Mouse (Mus musculus) embryonic facial prominence, embryonic 12.5 days (tissue): ENCODE results near the gene Tle3. TPM values are rescaled to one million over a fixed set of nuclear protein-coding genes. Genes with fewer than 3 reads are reported as not detected.

Source experiments
- ATAC-seq: fragments of 200-750 bp; cut with Nextera tagmentation; 2 replicates; pipeline ENCODE4 v1.8.0; 2017; ENCODE audit not compliant: insufficient number of reproducible peaks, insufficient read depth, low FRiP score, low TSS enrichment
- H3K27ac ChIP-seq: fragments of 300-500 bp; sonication (generic); 2 replicates; pipeline ENCODE4 v1.5.1; 2016; ENCODE audit warnings: mild to moderate bottlenecking
- H3K27me3 ChIP-seq: fragments of 300-500 bp; sonication (generic); 2 replicates; pipeline ENCODE4 v1.6.1; 2016; ENCODE audit warnings: mild to moderate bottlenecking, moderate library complexity
- H3K36me3 ChIP-seq: fragments of 300-500 bp; sonication (generic); 2 replicates; pipeline ENCODE4 v1.6.1; 2016; ENCODE audit warnings: mild to moderate bottlenecking
- H3K4me1 ChIP-seq: fragments of 300-500 bp; sonication (generic); 2 replicates; pipeline ENCODE4 v1.6.1; 2016
- H3K4me2 ChIP-seq: fragments of 300-500 bp; sonication (generic); replicated peaks from 2 replicates; pipeline ENCODE4 v1.6.1; 2016; ENCODE audit warnings: mild to moderate bottlenecking, moderate library complexity
- H3K4me3 ChIP-seq: fragments of 300-500 bp; sonication (generic); 2 replicates; pipeline ENCODE4 v1.5.1; 2016; ENCODE audit warnings: mild to moderate bottlenecking
- H3K9ac ChIP-seq: fragments of 300-500 bp; sonication (generic); 2 replicates; pipeline ENCODE4 v1.6.1; 2016; ENCODE audit warnings: mild to moderate bottlenecking, moderate library complexity
- H3K9me3 ChIP-seq: fragments of 300-500 bp; sonication (generic); 2 replicates; pipeline ENCODE4 v1.6.1; 2016; ENCODE audit warnings: mild to moderate bottlenecking, moderate library complexity
- WGBS: fragments of 180-500 bp; shearing (Covaris S2); methylation state at CpG from one replicate; pipeline ENCODE4 v1.1.7; 2016; 5-methylcytosine and 5-hydroxymethylcytosine counted together
- polyA plus RNA-seq: library from polyadenylated mRNA; unstranded; fragments of >200 nt; fragmentation: Nextera tagmentation; extraction: Ambion mirVana; gene quantifications from 2 replicates; pipeline ENCODE4 v1.2.1, GENCODE M21; 2016

Tle3 gene
- polyA plus RNA-seq, 1 experiment from 2014 or later: 51.8 TPM

DNA sequence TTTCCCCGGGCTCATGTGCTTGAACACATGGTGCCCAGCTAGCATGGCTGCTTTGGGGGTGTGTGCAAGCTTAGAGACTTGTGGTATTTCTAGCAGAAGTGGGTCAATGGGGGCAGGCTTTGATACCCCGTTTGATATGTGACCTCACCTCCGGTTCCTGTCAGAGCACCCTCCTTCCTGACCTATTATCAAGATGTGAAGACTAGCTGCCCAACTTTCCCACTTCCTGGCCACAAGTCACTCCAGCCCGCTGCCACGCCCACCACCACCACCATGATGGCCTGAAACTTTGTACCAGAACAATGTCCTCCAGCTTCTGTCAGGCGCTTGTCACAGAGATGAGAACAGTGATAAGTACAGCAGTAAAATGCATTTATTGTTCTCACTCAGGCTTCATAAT, 54.9 kb downstream of the Tle3 start:
- H3K4me3 ChIP-seq: no peak overlapping the region
- WGBS: 82% methylated on average over 6 of the region's 6 CpGs
- H3K27ac ChIP-seq: no peak overlapping the region
- no peaks in the 10 kb centered on the region for H3K27me3 ChIP-seq
- no peak overlapping the region for H3K9ac ChIP-seq
- no peaks in the 10 kb centered on the region for H3K36me3 ChIP-seq
- H3K4me1 ChIP-seq: no peaks in the 10 kb centered on the region
- no peak for ATAC-seq
- H3K9me3 ChIP-seq: no peaks in the 10 kb centered on the region
- H3K4me2 ChIP-seq: no peak overlapping the region

DNA sequence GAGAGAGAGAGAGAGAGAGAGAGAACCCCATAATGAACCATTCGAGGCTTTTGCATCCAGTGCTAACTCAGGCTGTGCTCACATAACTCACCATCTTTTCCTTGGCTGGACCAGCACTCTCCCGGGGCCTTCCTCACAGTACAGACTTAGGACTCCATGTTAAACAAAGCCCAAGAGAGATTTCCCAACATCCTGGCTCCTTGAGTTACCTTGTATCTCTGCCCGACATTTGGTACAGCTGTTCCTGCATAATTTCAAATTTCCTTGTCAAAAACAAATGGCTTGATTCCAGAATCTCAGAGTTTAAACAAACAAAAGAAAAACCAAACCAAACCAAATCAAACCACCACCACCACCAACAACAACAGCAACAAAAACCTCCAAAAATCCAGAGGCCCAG, 55.7 kb downstream of the Tle3 start:
- no peak overlapping the region for H3K9ac ChIP-seq
- H3K27ac ChIP-seq: no peak overlapping the region
- ATAC-seq: no peak
- H3K9me3 ChIP-seq: no peaks in the 10 kb centered on the region
- H3K27me3 ChIP-seq: no peaks in the 10 kb centered on the region
- no peak overlapping the region for H3K4me3 ChIP-seq
- no peaks in the 10 kb centered on the region for H3K4me1 ChIP-seq
- no peak overlapping the region for H3K4me2 ChIP-seq
- WGBS: 75% methylated on average over 3 of the region's 3 CpGs
- no peaks in the 10 kb centered on the region for H3K36me3 ChIP-seq

DNA sequence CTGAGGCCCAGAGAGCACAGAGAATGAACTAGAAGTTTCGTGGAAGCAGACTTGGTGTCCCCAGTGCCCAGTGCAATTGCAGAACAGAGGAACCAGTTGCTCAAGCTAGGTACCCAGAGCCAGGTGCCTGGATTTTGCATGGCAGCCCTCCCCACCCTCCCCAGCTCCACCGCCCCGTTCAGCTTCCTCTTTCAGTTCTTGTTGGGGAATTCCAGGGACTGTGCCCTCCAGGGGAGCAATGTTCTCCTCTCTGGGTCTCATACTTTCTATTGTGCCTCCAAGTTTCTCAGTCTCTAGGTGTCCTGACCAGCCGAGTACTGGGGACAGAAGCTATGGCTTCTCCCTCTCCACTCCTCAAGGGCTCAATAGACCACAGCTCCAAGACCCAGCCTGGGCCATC, 59.7 kb downstream of the Tle3 start:
- 91% methylated on average over 4 of the region's 4 CpGs for WGBS
- no peaks in the 10 kb centered on the region for H3K36me3 ChIP-seq
- H3K4me2 ChIP-seq: no peak overlapping the region
- H3K4me1 ChIP-seq: peaks cover 12% of the 10 kb centered on the region
- H3K27me3 ChIP-seq: no peaks in the 10 kb centered on the region
- no peak for ATAC-seq
- no peak overlapping the region for H3K27ac ChIP-seq
- H3K4me3 ChIP-seq: no peak overlapping the region
- H3K9me3 ChIP-seq: no peaks in the 10 kb centered on the region; the same call in 1 of the 2 replicates
- H3K9ac ChIP-seq: no peak overlapping the region

DNA sequence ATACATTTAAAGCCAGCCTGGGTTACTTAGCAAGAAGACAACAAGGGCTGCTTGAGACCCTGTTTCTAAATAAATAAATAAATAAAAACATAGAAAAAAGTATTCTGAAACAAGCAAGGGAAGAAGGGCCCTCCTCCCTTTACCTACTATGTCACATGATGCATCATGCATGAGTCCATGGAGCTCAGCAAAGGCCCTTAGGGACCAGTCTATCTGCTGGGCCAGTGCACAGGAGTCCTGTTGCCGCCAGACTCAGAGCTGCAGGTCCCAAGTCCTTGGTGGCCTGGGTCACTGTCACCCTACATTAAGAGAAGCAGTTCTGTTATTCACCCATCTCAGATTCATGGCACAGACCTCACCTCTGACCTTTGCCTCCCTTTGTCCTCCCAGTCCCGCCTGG, 61.0 kb downstream of the Tle3 start:
- WGBS: 69% methylated on average over 2 of the region's 2 CpGs
- Histone ChIP-seq H3K27ac (no peak overlapping the region), H3K4me3 (no peak overlapping the region), H3K4me2 (no peak overlapping the region), H3K4me1 (peaks cover 12% of the 10 kb centered on the region), H3K9ac (no peak overlapping the region), H3K36me3 (no peaks in the 10 kb centered on the region), H3K27me3 (no peaks in the 10 kb centered on the region), H3K9me3 (no peaks in the 10 kb centered on the region; the same call in 1 of the 2 replicates)
- no peak for ATAC-seq

DNA sequence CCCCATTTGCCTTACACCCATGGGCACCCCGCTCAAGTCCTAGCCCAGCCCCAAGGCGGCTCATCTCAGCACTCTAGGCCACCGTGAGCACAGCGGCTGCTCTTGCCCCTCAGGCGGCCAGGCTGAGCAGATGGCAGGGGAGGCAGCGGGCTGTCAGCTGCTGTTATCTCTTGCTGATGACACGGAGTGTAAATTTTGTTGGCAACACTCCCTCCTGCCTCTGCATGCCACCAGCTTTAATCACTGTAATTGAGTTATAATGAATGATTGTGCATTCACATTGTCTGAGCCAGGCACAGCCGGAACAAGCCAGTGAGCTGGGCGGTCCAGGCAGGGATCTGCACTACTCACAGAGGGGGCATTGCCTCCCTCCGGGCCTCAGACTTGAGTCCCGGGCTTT, 61.9 kb downstream of the Tle3 start:
- WGBS: 39% methylated on average over 11 of the region's 11 CpGs
- no peaks in the 10 kb centered on the region; the same call in 1 of the 2 replicates for H3K9me3 ChIP-seq
- no peak overlapping the region for H3K27ac ChIP-seq
- H3K9ac ChIP-seq: no peak overlapping the region
- no peaks in the 10 kb centered on the region for H3K27me3 ChIP-seq
- H3K36me3 ChIP-seq: no peaks in the 10 kb centered on the region
- H3K4me2 ChIP-seq: no peak overlapping the region
- ATAC-seq: no peak
- peaks cover 12% of the 10 kb centered on the region for H3K4me1 ChIP-seq
- no peak overlapping the region for H3K4me3 ChIP-seq

DNA sequence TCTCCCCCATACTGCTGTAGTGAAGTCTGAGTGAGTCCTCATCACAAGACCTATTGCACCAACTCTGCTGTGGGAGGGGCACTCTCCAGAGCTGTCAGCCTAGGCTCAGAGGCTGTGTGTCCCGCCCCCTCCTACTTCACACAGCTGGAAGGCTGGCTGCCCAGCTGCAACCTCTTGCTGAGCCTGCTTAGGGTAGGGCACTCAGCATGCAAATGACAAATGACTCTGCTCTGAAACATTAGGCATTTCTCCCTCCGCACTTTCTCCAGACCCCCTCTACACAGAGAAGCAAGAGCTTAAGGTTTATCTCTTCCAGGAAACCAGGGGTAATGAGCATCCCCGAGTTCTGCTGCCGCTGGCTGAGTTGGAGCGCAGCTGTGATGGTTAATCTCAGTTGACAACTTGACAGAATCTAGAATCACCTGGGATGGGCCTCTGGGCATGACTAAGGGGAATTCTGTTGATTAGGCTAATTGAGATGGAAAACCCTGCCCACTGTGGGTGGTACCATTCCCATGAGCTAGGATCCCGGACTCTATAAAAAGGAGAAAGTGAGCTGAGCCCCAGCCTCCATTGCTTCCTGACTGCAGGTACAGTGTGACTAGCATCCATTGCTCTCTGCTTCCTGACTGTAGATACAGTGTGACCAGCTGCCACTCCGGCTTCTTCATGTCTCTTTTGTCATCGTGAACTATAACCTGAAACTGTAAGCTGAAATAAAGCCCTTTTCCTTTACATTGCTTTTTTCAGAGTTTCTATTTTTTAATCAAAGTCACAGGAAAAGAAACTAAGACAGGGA, 63.2 kb downstream of the Tle3 start:
- Histone ChIP-seq H3K27me3 (no peaks in the 10 kb centered on the region), H3K9me3 (no peaks in the 10 kb centered on the region; the same call in 1 of the 2 replicates), H3K4me3 (no peak overlapping the region), H3K9ac (no peak overlapping the region), H3K27ac (peak overlapping the region; percentile 46; the same call in 1 of the 2 replicates), H3K36me3 (no peaks in the 10 kb centered on the region), H3K4me2 (no peak overlapping the region), H3K4me1 (peaks cover 12% of the 10 kb centered on the region)
- 31% methylated on average over 8 of the region's 8 CpGs for WGBS
- ATAC-seq: 0 out of 2 replicates have a peak, but pooled peaks have one; percentile 22

DNA sequence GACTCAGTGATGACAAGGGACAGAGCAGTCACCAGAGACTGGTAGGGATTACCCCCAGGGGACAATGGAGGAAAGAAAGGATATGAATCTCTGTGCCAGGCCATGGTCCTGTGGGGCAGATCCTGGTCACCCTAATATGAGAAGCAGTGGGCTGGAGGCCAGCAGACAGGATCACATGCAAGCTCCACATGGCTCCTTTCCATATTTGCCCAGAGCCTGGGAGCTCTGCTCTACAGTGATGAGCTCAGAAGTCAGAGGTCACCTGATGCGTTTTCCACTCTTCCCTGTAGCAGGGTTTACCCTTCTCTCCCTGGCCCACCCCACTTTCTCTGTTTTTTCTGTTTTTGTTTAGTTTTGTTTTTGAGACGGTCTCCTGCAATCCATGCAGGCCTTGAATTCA, 63.9 kb downstream of the Tle3 start:
- 58% methylated on average over 2 of the region's 2 CpGs for WGBS
- no peaks in the 10 kb centered on the region for H3K27me3 ChIP-seq
- no peak for ATAC-seq

DNA sequence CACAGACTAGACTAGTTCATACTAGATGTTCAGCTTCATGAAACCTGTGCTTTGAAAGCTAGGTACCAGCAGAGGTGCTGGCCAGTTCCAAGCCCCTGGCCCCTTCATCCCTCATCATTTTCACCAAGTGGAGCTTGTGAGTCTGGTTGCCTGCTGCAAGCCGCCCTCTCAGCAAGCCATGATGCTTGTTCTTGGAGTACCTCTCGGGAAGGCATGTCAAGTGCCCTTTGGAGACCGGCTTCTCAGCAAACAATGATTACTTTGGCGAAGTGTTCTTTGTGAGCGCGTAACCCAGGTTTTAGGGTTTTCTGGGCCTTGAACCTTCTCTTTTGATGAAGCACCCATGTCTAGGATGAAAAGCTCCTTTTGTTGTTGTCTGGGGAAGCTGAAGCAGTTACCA, 64.6 kb downstream of the Tle3 start:
- Histone ChIP-seq H3K27me3 (no peaks in the 10 kb centered on the region), H3K4me1 (peaks cover 17% of the 10 kb centered on the region), H3K36me3 (no peaks in the 10 kb centered on the region), H3K9ac (no peak overlapping the region), H3K9me3 (no peaks in the 10 kb centered on the region; the same call in 1 of the 2 replicates), H3K4me2 (no peak overlapping the region), H3K4me3 (no peak overlapping the region), H3K27ac (no peak overlapping the region)
- 90% methylated on average over 6 of the region's 6 CpGs for WGBS
- ATAC-seq: no peak

More for the DNA sequence above, 63.9 kb downstream of the Tle3 start:
- Histone ChIP-seq H3K4me2 (no peak overlapping the region), H3K9me3 (no peaks in the 10 kb centered on the region; the same call in 1 of the 2 replicates), H3K9ac (no peak overlapping the region), H3K27ac (no peak overlapping the region), H3K36me3 (no peaks in the 10 kb centered on the region), H3K4me1 (peaks cover 12% of the 10 kb centered on the region), H3K4me3 (no peak overlapping the region)

DNA sequence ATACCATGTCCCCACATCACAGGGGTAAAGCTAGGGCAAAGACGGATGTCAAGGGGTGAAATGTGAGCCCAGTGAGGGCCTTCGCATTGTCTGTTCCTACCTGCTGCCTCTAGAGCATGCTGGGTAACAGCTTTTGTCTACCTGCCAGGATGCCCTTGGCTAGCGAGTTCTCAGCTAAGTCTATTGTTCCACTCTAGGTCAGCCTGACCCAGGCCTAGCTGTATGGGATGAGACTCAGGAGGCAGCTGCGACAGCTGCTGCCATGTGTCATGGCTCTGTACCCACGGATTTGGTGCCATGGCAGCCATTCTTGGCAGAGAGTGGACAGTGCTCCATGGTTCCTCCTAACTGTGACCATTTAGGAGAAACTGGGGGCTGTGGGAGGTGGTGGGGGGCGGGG, 66.9 kb downstream of the Tle3 start:
- H3K4me3 ChIP-seq: no peak overlapping the region
- H3K4me1 ChIP-seq: peaks cover 28% of the 10 kb centered on the region
- H3K36me3 ChIP-seq: no peaks in the 10 kb centered on the region
- WGBS: 61% methylated on average over 6 of the region's 6 CpGs
- ATAC-seq: 0 out of 2 replicates have a peak, but pooled peaks have one; percentile 15
- no peak overlapping the region for H3K4me2 ChIP-seq
- H3K9ac ChIP-seq: no peak overlapping the region
- no peaks in the 10 kb centered on the region for H3K27me3 ChIP-seq
- no peaks in the 10 kb centered on the region; the same call in 1 of the 2 replicates for H3K9me3 ChIP-seq
- no peak overlapping the region for H3K27ac ChIP-seq

DNA sequence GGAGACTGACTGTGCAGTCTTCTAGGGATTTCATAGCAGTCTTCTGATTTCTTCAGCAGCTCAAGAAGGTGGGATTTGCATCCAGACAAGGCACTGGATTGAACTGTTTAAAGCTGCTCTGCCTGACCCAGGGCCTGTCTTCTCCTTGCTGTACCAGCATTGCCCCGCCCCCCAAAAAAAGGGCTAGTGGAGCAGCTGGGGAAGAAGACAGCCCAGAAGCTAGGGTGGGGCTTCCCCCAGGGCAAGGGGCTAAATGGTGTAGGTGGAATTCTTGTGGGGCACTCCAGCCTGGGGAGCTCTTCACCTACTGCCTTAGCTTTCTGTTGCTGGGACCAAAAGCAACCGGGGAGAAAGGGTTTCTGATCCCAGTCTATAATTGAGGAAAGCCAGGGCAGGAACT, 67.8 kb downstream of the Tle3 start:
- Histone ChIP-seq H3K4me1 (peaks cover 26% of the 10 kb centered on the region), H3K27ac (no peak overlapping the region), H3K27me3 (no peaks in the 10 kb centered on the region), H3K36me3 (no peaks in the 10 kb centered on the region), H3K9ac (no peak overlapping the region), H3K4me3 (no peak overlapping the region), H3K4me2 (no peak overlapping the region), H3K9me3 (no peaks in the 10 kb centered on the region; the same call in 1 of the 2 replicates)
- WGBS: 65% methylated on average over 2 of the region's 2 CpGs
- ATAC-seq: no peak

DNA sequence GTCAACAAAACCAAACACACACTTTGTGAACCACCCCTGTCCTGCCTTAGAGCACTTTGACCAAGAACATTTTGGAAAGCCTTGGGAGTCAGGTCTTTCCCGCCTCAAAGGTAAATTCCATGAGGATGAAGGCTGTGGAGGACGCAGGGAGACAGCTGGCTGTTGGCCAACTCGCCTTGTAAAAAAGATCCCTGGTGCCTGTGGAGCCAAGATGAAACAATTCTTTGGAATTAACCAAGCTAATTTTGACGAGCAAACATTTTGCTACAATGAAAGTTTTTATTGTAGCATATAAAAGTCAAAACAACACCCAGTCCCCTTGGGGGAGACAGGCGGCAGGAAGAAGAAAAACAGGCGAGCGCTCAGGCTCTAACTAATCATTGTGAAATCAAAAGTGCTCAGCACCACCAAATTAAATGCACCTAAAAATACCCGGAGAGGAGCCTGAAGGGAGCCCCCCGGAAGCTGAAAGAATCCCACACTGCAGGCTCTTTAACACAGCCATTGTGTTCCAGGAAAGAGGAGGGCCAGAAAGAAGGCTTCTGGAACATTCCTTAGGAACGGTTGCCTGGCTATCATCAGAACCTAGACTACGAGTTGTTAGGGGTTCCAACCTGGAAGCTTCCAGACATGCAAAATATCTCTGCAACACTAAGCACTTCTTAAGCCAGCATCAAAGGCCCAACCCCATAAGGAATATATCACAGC, 69.2 kb downstream of the Tle3 start:
- 51% methylated on average over 11 of the region's 11 CpGs for WGBS
- no peaks in the 10 kb centered on the region for H3K9me3 ChIP-seq
- no peak overlapping the region for H3K27ac ChIP-seq
- peaks cover 34% of the 10 kb centered on the region for H3K4me1 ChIP-seq
- no peaks in the 10 kb centered on the region for H3K36me3 ChIP-seq
- no peak for ATAC-seq
- H3K27me3 ChIP-seq: no peaks in the 10 kb centered on the region
- H3K4me2 ChIP-seq: no peak overlapping the region
- H3K4me3 ChIP-seq: no peak overlapping the region
- H3K9ac ChIP-seq: no peak overlapping the region
